Mouse (Mus musculus) gonadal fat pad, adult 2 months (tissue): Measurements from ENCODE around the gene Fnbp1l. TPM values are rescaled to one million over a fixed set of nuclear protein-coding genes. Genes with fewer than 3 reads are reported as not detected.

Source experiments
- DNase-seq: peaks from one replicate; pipeline ENCODE4 v3.0.0-alpha.2; 2012; ENCODE audit warnings: low read depth
- polyA plus RNA-seq: library from polyadenylated mRNA; depleted of rRNA; stranded (reverse); fragments of >200 nt; gene quantifications from 2 replicates; pipeline ENCODE4 v1.2.3, GENCODE M21; 2012; rRNA removed

Fnbp1l gene
- polyA plus RNA-seq, 1 experiment = 10.9 TPM

- no peak for DNase-seq
These were observed 124.8 kb downstream of the Fnbp1l start for GRCm38 (mm10) chr3:122494764-122495163.

- no peak for DNase-seq
These were observed 126.5 kb downstream of the Fnbp1l start for GRCm38 (mm10) chr3:122492872-122493615.

GRCm38 (mm10) chr3:122492006-122492405, 127.5 kb downstream of the Fnbp1l start:
- DNase-seq = no peak

DNA sequence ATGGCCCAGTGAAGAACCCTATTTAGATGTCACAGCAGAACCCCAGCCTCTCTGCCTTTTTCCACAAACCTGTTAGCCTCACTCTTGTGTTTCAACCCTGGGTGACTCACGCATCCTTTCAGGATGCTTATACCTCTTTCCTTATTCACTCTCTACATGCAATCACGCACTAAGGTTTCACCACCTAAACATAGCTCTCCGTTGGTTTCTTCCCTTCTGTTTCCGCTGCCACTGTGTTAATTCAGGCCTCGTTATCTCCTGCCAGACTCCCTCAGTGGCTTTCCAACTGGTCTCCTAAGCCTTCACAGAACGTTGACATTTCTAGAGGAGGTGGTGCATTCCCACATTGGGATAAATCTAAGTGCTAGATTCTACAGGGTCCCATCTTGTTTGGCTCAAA, 128.9 kb downstream of the Fnbp1l start:
- DNase-seq = no peak

Other genes with a start within 250 kb of the Fnbp1l start
- gene Pde5a, start 109.2 kb upstream of the Fnbp1l start, polyA plus RNA-seq = 2.6 and 3.0 TPM in 2 replicates